Mouse (Mus musculus): Measurements from ENCODE around the gene Calhm1. TPM values are rescaled to one million over a fixed set of nuclear protein-coding genes. Genes with fewer than 3 reads are reported as not detected.

Gene Calhm1
- total RNA-seq (2021): not detected
- long read RNA-seq, experiment 1: 0 reads
- long read RNA-seq, experiment 2: 0 reads

DNA sequence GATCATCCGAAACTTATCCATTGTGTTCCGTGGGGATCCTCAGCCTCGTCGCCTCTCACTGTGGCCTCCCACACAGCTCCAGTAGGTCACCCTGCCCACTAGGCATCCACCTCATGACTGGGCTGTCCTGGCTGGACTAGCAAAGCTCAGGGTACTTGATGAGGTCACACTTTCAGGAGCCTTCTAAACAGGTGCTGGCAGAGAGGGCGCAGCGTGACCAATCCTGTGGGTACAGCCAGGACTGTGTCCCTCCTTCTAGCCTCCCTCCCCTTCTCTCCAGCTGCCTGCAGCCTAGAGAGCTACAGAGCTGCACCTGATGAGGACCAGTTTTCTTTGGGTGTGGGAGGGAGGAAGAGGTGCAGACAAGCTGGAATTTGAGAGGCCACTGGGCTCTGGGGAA lies at the start of gene Calhm1:
Gene Calhm1 (minus strand): TSS at position 101 of the 400 bp plus-strand sequence.
- no peak for DNase-seq (ENCODE audit: low spot score in 2 of 2)

- DNase-seq (ENCODE audit: low spot score in 2 of 2): no peak
Measured at GRCm38 (mm10) chr19:47192158-47192557, 48.1 kb upstream of the Calhm1 start.

- no peak for DNase-seq (ENCODE audit: low spot score in 2 of 2)
Measured at GRCm38 (mm10) chr19:47188515-47189128, 44.6 kb upstream of the Calhm1 start.

- DNase-seq (ENCODE audit: low spot score in 2 of 2): no peak
Measured at GRCm38 (mm10) chr19:47186514-47187275, 42.6 kb upstream of the Calhm1 start.

- no peak for DNase-seq (ENCODE audit: low spot score in 2 of 2)
Measured at GRCm38 (mm10) chr19:47184736-47185135, 40.7 kb upstream of the Calhm1 start.

DNA sequence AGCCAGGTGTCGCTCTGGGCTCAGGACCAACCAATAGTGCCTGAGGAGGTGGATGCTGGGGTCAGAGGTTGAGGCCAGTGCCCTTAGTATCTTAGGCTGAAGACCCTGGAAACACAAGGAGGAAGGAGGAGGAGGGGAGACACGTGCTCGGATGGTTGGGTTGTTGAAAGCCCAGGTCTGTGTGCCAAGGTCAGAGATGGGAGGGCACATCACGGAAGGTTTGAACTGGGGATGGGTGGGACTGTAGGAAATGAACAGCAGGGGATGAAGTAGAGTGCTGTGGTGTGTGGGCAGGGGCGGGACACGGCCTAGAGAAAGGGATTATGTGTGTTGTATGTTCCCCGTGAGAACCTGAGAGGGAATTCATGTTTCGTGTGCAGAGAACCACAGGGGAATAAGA lies 40.2 kb upstream of the Calhm1 start:
- DNase-seq (ENCODE audit: low spot score in 2 of 2): no peak

GRCm38 (mm10) chr19:47180011-47180410 lies 36.0 kb upstream of the Calhm1 start:
- DNase-seq (ENCODE audit: low spot score in 2 of 2): no peak

- DNase-seq (ENCODE audit: low spot score in 2 of 2): peak in 1 of 2 experiments; percentile 39
Measured at GRCm38 (mm10) chr19:47179272-47179809, 35.3 kb upstream of the Calhm1 start.

- peak; percentile 58 to 65 for DNase-seq (ENCODE audit: low spot score in 2 of 2)
Measured at GRCm38 (mm10) chr19:47178431-47179271, 34.6 kb upstream of the Calhm1 start, which contains the start of gene Neurl1a. Gene Neurl1a (plus strand): TSS chr19:47178820.

DNA sequence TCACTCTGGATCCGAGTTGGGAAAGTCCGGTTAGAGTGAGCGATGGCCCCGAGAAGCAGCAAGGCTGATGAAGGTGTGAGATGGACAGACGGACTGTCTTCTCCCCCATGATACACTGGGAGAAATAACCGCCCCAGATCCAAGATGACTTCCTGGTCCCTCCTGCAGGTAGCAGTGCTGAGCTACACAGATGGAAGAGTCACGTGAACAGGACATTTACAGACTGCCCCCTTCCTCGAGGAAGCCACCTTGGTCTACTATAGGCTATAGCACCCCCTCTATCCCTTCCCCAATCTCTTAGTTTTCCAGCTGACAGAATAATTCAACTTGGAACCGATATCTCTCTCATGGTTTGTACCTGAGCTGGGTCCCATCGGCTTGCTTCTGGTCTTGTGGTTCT lies 33.9 kb upstream of the Calhm1 start:
- DNase-seq (ENCODE audit: low spot score in 2 of 2): no peak

- no peak for DNase-seq (ENCODE audit: low spot score in 2 of 2)
Measured at GRCm38 (mm10) chr19:47176916-47177505, 33.0 kb upstream of the Calhm1 start.

DNA sequence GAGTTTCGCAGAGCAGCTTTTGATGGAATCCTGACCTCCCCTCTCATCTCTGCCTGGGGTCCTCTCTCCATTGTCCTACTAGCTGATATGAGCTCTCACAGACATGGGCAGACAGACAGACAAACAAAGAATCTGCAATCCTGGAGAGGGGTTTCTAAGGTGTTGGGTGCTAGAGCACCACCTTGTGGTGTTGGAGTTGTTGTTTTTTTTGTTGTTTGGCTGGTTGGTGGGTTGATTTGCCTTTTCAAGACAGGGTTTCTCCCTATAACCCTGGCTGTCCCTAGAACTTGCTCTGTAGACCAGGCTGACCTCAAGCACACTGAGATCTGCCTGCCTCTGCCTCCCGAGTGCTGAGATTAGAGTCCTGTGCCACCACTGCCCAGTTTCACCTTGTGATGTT lies 31.4 kb upstream of the Calhm1 start:
- DNase-seq (ENCODE audit: low spot score in 2 of 2): no peak

- peak in 1 of 2 experiments; percentile 49 for DNase-seq (ENCODE audit: low spot score in 2 of 2)
Measured at GRCm38 (mm10) chr19:47174515-47174914, 30.5 kb upstream of the Calhm1 start.

GRCm38 (mm10) chr19:47168793-47169412 lies 24.8 kb upstream of the Calhm1 start:
- peak; percentile 86 to 87 for DNase-seq (ENCODE audit: low spot score in 2 of 2)

GRCm38 (mm10) chr19:47168223-47168622 lies 24.2 kb upstream of the Calhm1 start:
- DNase-seq (ENCODE audit: low spot score in 2 of 2): peak; percentile 21 to 61

GRCm38 (mm10) chr19:47167617-47168214 lies 23.7 kb upstream of the Calhm1 start:
- no peak for DNase-seq (ENCODE audit: low spot score in 2 of 2)

DNA sequence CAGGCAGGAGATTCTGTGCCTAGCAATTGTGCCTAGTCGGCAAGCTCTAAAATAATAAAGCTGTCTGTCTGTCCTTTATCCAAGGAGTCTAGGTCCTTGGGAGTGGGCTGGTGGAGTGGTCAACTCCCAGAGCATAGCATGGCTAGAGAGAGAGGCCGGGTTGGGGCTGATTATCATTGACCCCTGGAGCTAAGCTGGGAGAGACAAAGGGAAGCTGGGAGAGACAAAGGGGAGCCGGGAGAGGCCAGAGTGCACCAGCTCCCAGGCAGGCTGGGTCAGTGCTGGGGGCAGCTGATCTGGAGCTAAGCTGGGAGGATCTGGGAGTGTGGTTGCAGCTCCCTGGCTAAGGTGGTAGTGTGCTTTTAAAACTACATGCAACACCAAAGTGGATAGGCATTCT lies 22.7 kb upstream of the Calhm1 start:
- DNase-seq (ENCODE audit: low spot score in 2 of 2): no peak

DNA sequence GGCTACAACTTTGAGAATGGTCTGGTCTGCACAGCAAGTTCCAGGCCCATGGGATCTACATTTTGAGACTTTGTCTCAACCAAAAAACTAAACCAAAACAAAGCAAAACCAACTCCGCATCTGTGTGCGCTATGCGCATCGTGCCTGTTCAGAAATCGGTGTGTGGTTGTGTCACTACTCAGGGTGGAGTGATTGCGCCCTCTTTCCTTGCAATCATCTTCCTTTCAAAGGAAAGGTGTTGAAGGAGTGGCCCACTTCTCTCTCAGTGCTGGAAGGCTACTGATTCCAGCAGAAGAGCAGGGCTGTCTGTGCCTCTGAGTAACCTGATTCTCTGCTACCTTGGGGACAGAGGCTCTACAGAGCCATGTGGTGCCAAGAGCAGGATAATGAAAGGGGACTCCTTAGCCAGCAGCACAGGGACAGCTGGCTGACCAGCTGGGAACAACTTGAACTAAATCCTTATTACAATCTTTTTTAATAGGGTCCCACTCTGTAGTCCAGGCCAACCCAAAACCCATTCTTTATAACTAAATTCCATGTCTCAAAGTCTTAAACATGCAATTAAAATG lies 19.2 kb upstream of the Calhm1 start:
- DNase-seq (ENCODE audit: low spot score in 2 of 2): no peak

- no peak for DNase-seq (ENCODE audit: low spot score in 2 of 2)
Measured at GRCm38 (mm10) chr19:47161669-47162068, 17.6 kb upstream of the Calhm1 start.

DNA sequence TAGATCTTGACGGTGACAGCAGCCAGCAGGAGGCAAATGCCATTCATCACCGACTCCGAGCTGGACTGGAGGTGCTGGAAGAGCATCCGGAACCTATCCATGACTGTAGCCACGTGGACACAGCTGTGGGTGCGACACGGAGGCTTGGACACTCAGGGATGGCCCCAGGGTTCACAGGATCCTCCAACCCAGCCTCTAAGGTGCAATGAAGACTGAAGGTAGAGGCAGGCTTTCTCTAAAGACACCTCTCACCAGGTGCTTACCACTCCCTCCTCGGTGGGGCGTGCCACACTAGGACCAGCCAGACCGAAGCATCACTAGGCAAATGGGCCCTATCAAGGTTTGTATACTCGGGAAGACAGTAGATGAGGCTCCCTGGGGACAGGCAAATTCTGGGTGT lies 13.6 kb upstream of the Calhm1 start, which contains the start of gene Calhm3:
Gene Calhm3 (minus strand): TSS at position 101 of the 400 bp plus-strand sequence.
- DNase-seq (ENCODE audit: low spot score in 2 of 2): no peak
